Mouse (Mus musculus) MEL (cell line): ENCODE measurements around the gene Irx5. TPM values are rescaled to one million over a fixed set of nuclear protein-coding genes. Genes with fewer than 3 reads are reported as not detected.

Source experiments
- DNase-seq: peaks from one replicate; pipeline ENCODE4 v3.0.0; 2011; ENCODE audit warnings: low read depth, low spot score
- H3K27ac ChIP-seq: 2 replicates; pipeline ENCODE4 v1.5.1; 2012; ENCODE audit warnings: low read depth, mild to moderate bottlenecking, control low read depth, low read length, moderate library complexity; ENCODE audit not compliant: control insufficient read depth
- H3K27me3 ChIP-seq, 2 experiments: fragments of 150-350 bp in 1 of 2; sonication (generic) in 1 of 2; 2 replicates each; pipeline ENCODE4 v1.6.1; 2012; ENCODE audit warnings: low read length in 2 of 2, mild to moderate bottlenecking in 2 of 2, improper control_type of control experiment in 1 of 2, moderate library complexity in 1 of 2; ENCODE audit not compliant: insufficient read depth in 2 of 2, control insufficient read depth in 1 of 2
- H3K36me3 ChIP-seq, 2 experiments: 2 replicates each; pipeline ENCODE4 v1.6.1; 2012 to 2014; ENCODE audit warnings: low read length in 2 of 2, improper control_type of control experiment in 1 of 2, inconsistent platforms in 1 of 2, mild to moderate bottlenecking in 1 of 2; ENCODE audit not compliant: insufficient read depth in 2 of 2, control insufficient read depth in 1 of 2
- H3K4me1 ChIP-seq, 2 experiments: fragments of 150-350 bp in 1 of 2; sonication (generic) in 1 of 2; 2 replicates each; pipeline ENCODE4 v1.6.1; 2012; ENCODE audit warnings: low read length in 2 of 2, improper control_type of control experiment in 1 of 2, mild to moderate bottlenecking in 1 of 2; ENCODE audit not compliant: insufficient read depth in 2 of 2, control insufficient read depth in 1 of 2
- H3K4me3 ChIP-seq, 2 experiments: fragments of 150-350 bp in 1 of 2; sonication (generic) in 1 of 2; 2 replicates each; pipeline ENCODE4 v1.5.1; 2012; ENCODE audit warnings: low read depth in 2 of 2, low read length in 2 of 2, mild to moderate bottlenecking in 2 of 2, moderate library complexity in 2 of 2, control low read depth in 1 of 2, improper control_type of control experiment in 1 of 2; ENCODE audit not compliant: control insufficient read depth in 1 of 2, insufficient read depth in 1 of 2
- H3K79me2 ChIP-seq: 2 replicates; pipeline ENCODE4 v1.6.1; 2012; ENCODE audit warnings: mild to moderate bottlenecking, low read length, moderate library complexity; ENCODE audit not compliant: control insufficient read depth, poor library complexity, insufficient read depth
- H3K9ac ChIP-seq: 2 replicates; pipeline ENCODE4 v1.6.1; 2012; ENCODE audit warnings: low read depth, mild to moderate bottlenecking, control low read depth, low read length, moderate library complexity; ENCODE audit not compliant: control insufficient read depth, poor library complexity, severe bottlenecking
- H3K9me3 ChIP-seq: fragments of 150-350 bp; sonication (generic); replicated peaks from 2 replicates; pipeline ENCODE4 v1.6.1; 2012; ENCODE audit warnings: mild to moderate bottlenecking, low read length, improper control_type of control experiment, moderate library complexity; ENCODE audit not compliant: insufficient read depth
- CHD1 ChIP-seq: IDR thresholded peaks from 2 replicates; pipeline ENCODE4 v1.6.1; 2012; ENCODE audit warnings: low read depth, mild to moderate bottlenecking, inconsistent platforms, low read length, improper control_type of control experiment
- ELF1 ChIP-seq: IDR thresholded peaks from 2 replicates; pipeline ENCODE4 v1.6.1; 2014; ENCODE audit warnings: low read depth, mild to moderate bottlenecking, inconsistent platforms, low read length, improper control_type of control experiment, moderate library complexity
- EP300 ChIP-seq, 2 experiments: IDR thresholded peaks; 2 replicates each; pipeline ENCODE4 v1.6.1; 2011; ENCODE audit warnings: improper control_type of control experiment in 2 of 2, low read length in 2 of 2, low read depth in 1 of 2, mild to moderate bottlenecking in 1 of 2
- GATA1 ChIP-seq: IDR thresholded peaks from 2 replicates; pipeline ENCODE4 v1.6.1; 2011; ENCODE audit warnings: low read depth, low read length, improper control_type of control experiment
- HCFC1 ChIP-seq: IDR thresholded peaks from 2 replicates; pipeline ENCODE4 v1.6.1; 2012; ENCODE audit warnings: low read depth, mild to moderate bottlenecking, inconsistent platforms, low read length, improper control_type of control experiment, moderate library complexity
- JUND ChIP-seq: IDR thresholded peaks from 2 replicates; pipeline ENCODE4 v1.6.1; 2011; ENCODE audit warnings: low read depth, mild to moderate bottlenecking, improper control_type of control experiment, low read length
- MAFK ChIP-seq: IDR thresholded peaks from 2 replicates; pipeline ENCODE4 v1.6.1; 2011; ENCODE audit warnings: low read depth, mild to moderate bottlenecking, low read length, improper control_type of control experiment, borderline replicate concordance
- MAZ ChIP-seq: IDR thresholded peaks from 2 replicates; pipeline ENCODE4 v1.6.1; 2012; ENCODE audit warnings: low read depth, mild to moderate bottlenecking, inconsistent platforms, low read length, improper control_type of control experiment
- MEF2A ChIP-seq: IDR thresholded peaks from 2 replicates; pipeline ENCODE4 v1.6.1; 2014; ENCODE audit warnings: low read depth, mild to moderate bottlenecking, inconsistent platforms, low read length, improper control_type of control experiment; ENCODE audit not compliant: poor library complexity, insufficient replicate concordance, severe bottlenecking; ENCODE audit errors: extremely low read depth
- MYB ChIP-seq: IDR thresholded peaks from 2 replicates; pipeline ENCODE4 v1.6.1; 2011; ENCODE audit warnings: mild to moderate bottlenecking, low read depth, low read length, improper control_type of control experiment
- NELFE ChIP-seq: IDR thresholded peaks from 2 replicates; pipeline ENCODE4 v1.6.1; 2011; ENCODE audit warnings: low read depth, low read length, improper control_type of control experiment
- NRF1 ChIP-seq: IDR thresholded peaks from 2 replicates; pipeline ENCODE4 v1.6.1; 2014; ENCODE audit warnings: low read depth, mild to moderate bottlenecking, inconsistent platforms, low read length, improper control_type of control experiment, moderate library complexity; ENCODE audit not compliant: poor library complexity, insufficient read depth, severe bottlenecking
- POLR2A ChIP-seq, 2 experiments: IDR thresholded peaks; 2 replicates each; pipeline ENCODE4 v1.6.1; 2011 to 2012; ENCODE audit warnings: low read length in 2 of 2, mild to moderate bottlenecking in 2 of 2, control low read depth in 1 of 2, improper control_type of control experiment in 1 of 2, low read depth in 1 of 2, moderate library complexity in 1 of 2; ENCODE audit not compliant: control insufficient read depth in 1 of 2, insufficient read depth in 1 of 2, poor library complexity in 1 of 2
- RAD21 ChIP-seq: IDR thresholded peaks from 2 replicates; pipeline ENCODE4 v1.6.1; 2011; ENCODE audit warnings: mild to moderate bottlenecking, low read depth, low read length, improper control_type of control experiment
- RCOR1 ChIP-seq: IDR thresholded peaks from 2 replicates; pipeline ENCODE4 v1.6.1; 2012; ENCODE audit warnings: low read depth, mild to moderate bottlenecking, inconsistent platforms, low read length, improper control_type of control experiment
- SIN3A ChIP-seq: IDR thresholded peaks from 2 replicates; pipeline ENCODE4 v1.6.1; 2012; ENCODE audit warnings: low read length, improper control_type of control experiment, inconsistent platforms
- SMC3 ChIP-seq: IDR thresholded peaks from 2 replicates; pipeline ENCODE4 v1.6.1; 2011; ENCODE audit warnings: low read depth, low read length, improper control_type of control experiment
- TBP ChIP-seq: IDR thresholded peaks from 2 replicates; pipeline ENCODE4 v1.8.0; 2011; ENCODE audit warnings: low read depth, low read length, improper control_type of control experiment
- TCF12 ChIP-seq: IDR thresholded peaks from 2 replicates; pipeline ENCODE4 v1.6.1; 2014; ENCODE audit warnings: low read depth, mild to moderate bottlenecking, inconsistent platforms, low read length, improper control_type of control experiment, moderate library complexity
- UBTF ChIP-seq: IDR thresholded peaks from 2 replicates; pipeline ENCODE4 v1.6.1; 2012; ENCODE audit warnings: low read depth, mild to moderate bottlenecking, inconsistent platforms, low read length, improper control_type of control experiment, moderate library complexity, borderline replicate concordance; ENCODE audit not compliant: insufficient read depth
- USF1 ChIP-seq: IDR thresholded peaks from 2 replicates; pipeline ENCODE4 v1.6.1; 2014; ENCODE audit warnings: low read depth, mild to moderate bottlenecking, inconsistent platforms, low read length, improper control_type of control experiment, moderate library complexity
- USF2 ChIP-seq, 2 experiments: IDR thresholded peaks; 2 replicates each; pipeline ENCODE4 v1.6.1; 2011 to 2012; ENCODE audit warnings: improper control_type of control experiment in 2 of 2, low read length in 2 of 2, borderline replicate concordance in 1 of 2, inconsistent platforms in 1 of 2, low read depth in 1 of 2, mild to moderate bottlenecking in 1 of 2; ENCODE audit not compliant: insufficient read depth in 1 of 2
- ZKSCAN1 ChIP-seq: IDR thresholded peaks from 2 replicates; pipeline ENCODE4 v1.6.1; 2012; ENCODE audit warnings: low read depth, mild to moderate bottlenecking, inconsistent platforms, low read length, improper control_type of control experiment, moderate library complexity
- polyA plus RNA-seq, 2 experiments: library from polyadenylated mRNA; stranded (reverse) in 1 of 2; unstranded in 1 of 2; fragments of >175 nt in 1 of 2; fragments of >200 nt in 1 of 2; gene quantifications; 2 replicates each; pipeline versions ENCODE4 v1.2.1 to v1.2.4; 2012; ENCODE audit warnings: low replicate concordance in 2 of 2, low read depth in 1 of 2; ENCODE audit not compliant: insufficient read length in 2 of 2, insufficient read depth in 1 of 2, missing spikeins in 1 of 2
- total RNA-seq: library from RNA; depleted of rRNA; stranded (reverse); fragments of 300-350 nt; gene quantifications from 2 replicates; pipeline ENCODE4 v1.2.3, GENCODE M21; 2012

Gene Irx5
- total and polyA plus RNA-seq, 3 experiments = 0.15 to 0.43 TPM; not detected in 1

DNA sequence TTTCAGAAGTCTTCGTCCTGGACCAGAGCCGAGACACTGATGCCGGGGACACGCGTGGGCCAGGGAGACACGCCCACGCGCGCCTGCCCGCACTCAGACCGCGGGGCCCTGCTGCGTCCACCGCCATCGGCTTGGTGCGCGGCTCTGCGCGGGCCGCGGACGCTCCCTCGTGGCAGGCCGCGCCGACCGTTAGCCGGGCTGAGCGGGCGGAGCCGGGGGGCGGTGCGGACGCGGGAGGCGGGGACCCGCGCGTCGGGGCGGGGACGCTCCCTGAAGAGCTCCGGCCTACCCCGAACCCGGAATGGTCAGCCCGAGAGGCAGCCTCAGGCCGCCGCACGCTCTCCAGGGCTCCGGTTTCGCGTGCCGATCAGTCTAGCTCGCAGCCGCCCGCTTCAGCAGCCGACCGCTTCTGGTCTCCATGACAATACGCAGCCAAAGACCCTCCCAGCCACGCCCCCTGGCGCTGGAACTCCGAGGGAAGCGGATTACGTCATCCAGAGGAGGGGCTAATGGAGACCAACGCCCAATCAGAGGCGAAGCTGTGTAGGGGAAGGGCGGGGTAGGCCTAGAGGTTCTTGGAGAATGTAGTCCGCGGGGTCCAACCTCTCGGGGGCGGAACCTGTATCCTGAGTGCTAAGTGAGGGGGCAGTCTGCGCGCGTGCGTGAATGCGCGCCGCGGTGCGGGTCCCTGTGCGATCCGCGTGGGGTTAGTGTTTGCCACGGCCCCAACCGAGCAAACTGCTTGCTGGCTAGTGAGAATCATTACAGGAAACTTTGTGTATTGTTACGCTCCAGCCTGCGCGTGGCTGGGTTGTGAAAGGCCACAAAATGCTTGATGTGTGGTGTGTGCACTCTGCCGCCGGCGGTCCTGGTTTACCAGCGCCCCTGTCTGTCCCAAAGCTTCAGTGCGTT, 1.5 kb upstream of the Irx5 start (continued):
- TF ChIP-seq NRF1 (peak; percentile 66), RAD21 (no peak; the same call in none of the 2 replicates), JUND (no peak)

DNA sequence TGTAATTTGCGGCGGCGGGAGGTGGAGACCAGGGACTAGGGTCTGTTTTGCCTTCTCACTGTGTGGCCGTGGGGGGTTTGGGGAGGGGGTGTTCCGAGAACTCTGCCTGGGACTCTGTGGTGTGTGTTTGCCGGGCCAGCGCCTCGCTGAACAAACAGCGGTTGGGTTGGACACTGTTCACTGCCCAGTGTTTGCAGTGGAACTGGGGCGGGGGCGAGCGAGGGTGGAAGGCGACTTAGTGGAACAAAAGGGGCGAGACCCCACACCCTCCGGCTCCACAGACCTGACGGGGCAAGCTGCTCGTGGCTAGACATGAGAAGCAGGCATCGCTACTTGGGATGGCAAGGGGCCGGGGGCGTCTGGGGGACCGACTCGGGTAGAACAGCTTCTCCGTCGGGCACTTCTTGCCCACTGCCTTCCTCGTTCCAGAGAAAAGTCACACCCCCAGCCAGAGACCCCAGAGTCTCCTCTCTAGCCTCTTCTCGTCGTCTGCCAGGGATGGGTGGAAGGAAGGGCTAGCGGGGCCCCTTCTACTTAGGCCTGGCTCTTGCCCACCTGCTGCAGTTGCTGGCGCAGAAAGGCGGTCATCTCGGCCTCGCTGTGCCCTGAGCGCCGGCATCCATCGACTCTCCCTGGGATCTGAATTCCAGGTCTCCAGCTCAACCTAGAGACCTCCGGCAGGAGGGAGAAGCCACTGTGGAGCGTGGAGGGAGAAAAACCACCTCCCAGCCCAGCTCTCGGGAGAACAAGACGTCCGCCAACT, 631 bp upstream of the Irx5 start:
- Histone ChIP-seq H3K9ac (peak overlapping the region; percentile 50), H3K4me1 (peaks cover 2 to 12% of the 10 kb centered on the region in 2 experiments; a peak in 2 of 4 replicates), H3K27me3 (no peaks in the 10 kb centered on the region)

GRCm38 (mm10) chr8:92358141-92358999, 945 bp downstream of the Irx5 start:
- H3K9ac ChIP-seq = no peak overlapping the region
- H3K36me3 ChIP-seq = peaks cover 0 to 8% of the 10 kb centered on the region in 2 experiments; a peak in 2 of 4 replicates
- no peak for DNase-seq
- no peak for TF ChIP-seq ELF1
- TF ChIP-seq EP300 (IDR thresholded peaks at IDR 0.05; ENCODE audit: low read depth in 1 of 2, low read length in 2 of 2) = no peak
- no peak for TF ChIP-seq MAFK
- no peak for TF ChIP-seq GATA1
- TF ChIP-seq NELFE = no peak
- no peak for TF ChIP-seq HCFC1
- no peak for TF ChIP-seq TBP
- no peak for TF ChIP-seq SMC3
- no peak for TF ChIP-seq USF1
- TF ChIP-seq UBTF = no peak
- no peak for TF ChIP-seq MYB
- TF ChIP-seq JUND = no peak
- no peak for TF ChIP-seq CHD1
- TF ChIP-seq MAZ = no peak
- TF ChIP-seq POLR2A (IDR thresholded peaks at IDR 0.05; ENCODE audit: control insufficient read depth in 1 of 2, insufficient read depth in 1 of 2, low read depth in 1 of 2, low read length in 2 of 2, poor library complexity in 1 of 2) = no peak
- TF ChIP-seq TCF12 = no peak
- TF ChIP-seq MEF2A = no peak
- TF ChIP-seq USF2 (IDR thresholded peaks at IDR 0.05; ENCODE audit: borderline replicate concordance in 1 of 2, insufficient read depth in 1 of 2, low read depth in 1 of 2, low read length in 2 of 2) = no peak
- H3K4me3 ChIP-seq = no peak overlapping the region
- peaks cover 2 to 9% of the 10 kb centered on the region in 2 experiments; a peak in 2 of 4 replicates for H3K4me1 ChIP-seq
- H3K27me3 ChIP-seq = no peaks in the 10 kb centered on the region
- peaks cover 20% of the 10 kb centered on the region for H3K79me2 ChIP-seq
- no peaks in the 10 kb centered on the region for H3K9me3 ChIP-seq
- H3K27ac ChIP-seq = no peak overlapping the region

More for the DNA sequence above, 631 bp upstream of the Irx5 start:
- H3K36me3 ChIP-seq = peaks cover 0 to 16% of the 10 kb centered on the region in 2 experiments; a peak in 2 of 4 replicates
- no peaks in the 10 kb centered on the region for H3K9me3 ChIP-seq
- TF ChIP-seq ZKSCAN1 = no peak
- TF ChIP-seq USF1 = no peak
- no peak for TF ChIP-seq SIN3A
- no peak for TF ChIP-seq NRF1
- no peak for TF ChIP-seq RCOR1
- no peak for TF ChIP-seq RAD21
- TF ChIP-seq, all 39 proteins: peak for 0
- Histone ChIP-seq H3K4me3 (peak overlapping the region; percentile 53 to 86), H3K27ac (no peak overlapping the region), H3K79me2 (peaks cover 30% of the 10 kb centered on the region)
- DNase-seq = no peak
